In genomic region chr9:54829760-54830159, GRCm38 (mm10) we compare ENCODE assay signal across 13 mouse cellular contexts. TPM values are rescaled to one million over a fixed set of nuclear protein-coding genes. Genes with fewer than 3 reads are reported as not detected.
DNase-seq lines count a peak whose midpoint lies in the region; ATAC-seq lines count a peak whose summit lies in the region.
"Had no signal": no experiment of that assay in that cellular context is flagged by ENCODE, and none has a peak within 500 bp of the region (broad histone marks: within the 10 kb centered on the region; RNA-seq: fewer than 3 reads in every experiment).

No protein-coding gene starts in this region.

- no peak overlapping the region for H3K27ac ChIP-seq in hindbrain, embryonic 11.5 days (ENCODE audit: low read depth, low read length)
- no peak overlapping the region for H3K27ac ChIP-seq in hindbrain, embryonic 16.5 days (ENCODE audit: low read depth, low read length)
- H3K27ac ChIP-seq: hindbrain, embryonic 15.5 days; macrophage had no signal

- H3K36me3 ChIP-seq in hindbrain, embryonic 11.5 days (ENCODE audit: control insufficient read depth, insufficient read depth, low read length), result no peaks in the 10 kb centered on the region
- no peaks in the 10 kb centered on the region for H3K36me3 ChIP-seq in hindbrain, embryonic 16.5 days (ENCODE audit: control insufficient read depth, insufficient read depth, low read length)
- H3K36me3 ChIP-seq: hindbrain, embryonic 15.5 days had no signal

- H3K4me1 ChIP-seq in hindbrain, embryonic 11.5 days (replicated peaks; ENCODE audit: control insufficient read depth, insufficient read depth, low read length), result no peaks in the 10 kb centered on the region
- no peaks in the 10 kb centered on the region for H3K4me1 ChIP-seq in hindbrain, embryonic 16.5 days (ENCODE audit: control insufficient read depth, insufficient read depth, low read depth, low read length)
- H3K4me1 ChIP-seq: hindbrain, embryonic 15.5 days had no signal

- 36% methylated on average over 2 of the region's 2 CpGs for WGBS in hindbrain, embryonic 11.5 days
- WGBS in hindbrain, embryonic 16.5 days, result 33% methylated on average over 2 of the region's 2 CpGs

- no peak for ATAC-seq in hindbrain, embryonic 11.5 days (ENCODE audit: low FRiP score)
- no peak for ATAC-seq in hindbrain, embryonic 16.5 days
- ATAC-seq: activated CD4-positive, CD25-positive, alpha-beta regulatory T cell, adult 4 months had no signal

- H3K4me3 ChIP-seq in hindbrain, embryonic 11.5 days (ENCODE audit: low read depth, low read length), result no peak overlapping the region
- no peak overlapping the region for H3K4me3 ChIP-seq in hindbrain, embryonic 16.5 days (ENCODE audit: low read length)
- H3K4me3 ChIP-seq: hindbrain, embryonic 15.5 days had no signal

- H3K27me3 ChIP-seq in hindbrain, embryonic 11.5 days (ENCODE audit: control insufficient read depth, insufficient read depth, low read length), result no peaks in the 10 kb centered on the region
- H3K27me3 ChIP-seq in hindbrain, embryonic 16.5 days (replicated peaks; ENCODE audit: control insufficient read depth, insufficient read depth, low read length), result no peaks in the 10 kb centered on the region
- H3K27me3 ChIP-seq: hindbrain, embryonic 15.5 days had no signal

- DNase-seq in hindbrain, embryonic 11.5 days (ENCODE audit: low spot score), result peak; percentile 62
- peak; percentile 13 for DNase-seq in thymus, postnatal 4 days
- no peak for DNase-seq in thymus, postnatal 25 days
- DNase-seq in embryo, embryonic 10.5 days (ENCODE audit: low spot score), result peak; percentile 79
- no peak for DNase-seq in spleen, adult 12 weeks (ENCODE audit: low spot score)
- no peak for DNase-seq in frontal cortex, postnatal 14 days (ENCODE audit: low spot score in 2 of 2)
- DNase-seq in right cerebral cortex, postnatal 14 days, result no peak
- DNase-seq: cerebellum, postnatal 14 days; gastrocnemius, postnatal 10 days had no signal

- H3K4me2 ChIP-seq in hindbrain, embryonic 11.5 days (replicated peaks; ENCODE audit: low read depth, low read length), result no peak overlapping the region
- H3K4me2 ChIP-seq in hindbrain, embryonic 16.5 days (ENCODE audit: low read length), result no peak overlapping the region
- H3K4me2 ChIP-seq: hindbrain, embryonic 15.5 days had no signal

- no peaks in the 10 kb centered on the region for H3K9me3 ChIP-seq in hindbrain, embryonic 11.5 days (ENCODE audit: control insufficient read depth, low read length)
- H3K9me3 ChIP-seq in hindbrain, embryonic 16.5 days (ENCODE audit: control insufficient read depth, low read length), result no peaks in the 10 kb centered on the region
- H3K9me3 ChIP-seq: hindbrain, embryonic 15.5 days had no signal

- no peak overlapping the region for H3K9ac ChIP-seq in hindbrain, embryonic 11.5 days (ENCODE audit: low read depth, low read length)
- H3K9ac ChIP-seq in hindbrain, embryonic 16.5 days (ENCODE audit: low read depth, low read length), result no peak overlapping the region
- H3K9ac ChIP-seq: hindbrain, embryonic 15.5 days had no signal

RNA-seq across cellular contexts. Expression of gene Ireb2, which starts 33.8 kb away (rescaled TPM):
- 66.0 and 76.6 TPM in 2 replicates for polyA plus RNA-seq in hindbrain, embryonic 11.5 days (2014; fragmentation: Nextera tagmentation; extraction: Ambion mirVana)
- polyA plus RNA-seq in hindbrain, embryonic 16.5 days (2015; fragmentation: Nextera tagmentation; extraction: Ambion mirVana), result 28.1 and 34.7 TPM in 2 replicates

Comparison
In these comparisons a context has a peak if more than half of its experiments do, and no peak if none do; other contexts are left out.
1. DNase-seq: peak in hindbrain, embryonic 11.5 days (single experiment), thymus, postnatal 4 days (single experiment) and embryo, embryonic 10.5 days (single experiment); none in thymus, postnatal 25 days (single experiment), spleen, adult 12 weeks (single experiment), frontal cortex, postnatal 14 days (0 of 2) and right cerebral cortex, postnatal 14 days (single experiment).